In genomic region chr17:30253924-30254323, GRCm38 (mm10) we compare ENCODE assay signal across 26 mouse cellular contexts.
DNase-seq lines count a peak whose midpoint lies in the region; ATAC-seq and TF ChIP-seq lines count a peak whose summit lies in the region.
"Had no signal": no experiment of that assay in that cellular context is flagged by ENCODE, and none has a peak within 500 bp of the region (broad histone marks: within the 10 kb centered on the region; RNA-seq: fewer than 3 reads in every experiment).

No protein-coding gene starts in this region.

- no peak overlapping the region for H3K4me3 ChIP-seq in heart, embryonic 10.5 days
- no peak overlapping the region for H3K4me3 ChIP-seq in hindbrain, embryonic 12.5 days
- H3K4me3 ChIP-seq in hindbrain, postnatal 0 days (ENCODE audit: low read length): no peak overlapping the region
- H3K4me3 ChIP-seq in layer of hippocampus, adult 2 months: no peak overlapping the region
- H3K4me3 ChIP-seq: forebrain, embryonic 15.5 days; limb, embryonic 15.5 days; lung, embryonic 15.5 days; megakaryocyte, embryonic 14.5 days had no signal

- no peak overlapping the region for H3K4me2 ChIP-seq in hindbrain, embryonic 12.5 days (replicated peaks)
- H3K4me2 ChIP-seq in hindbrain, postnatal 0 days (ENCODE audit: low read depth, low read length): no peak overlapping the region
- H3K4me2 ChIP-seq: forebrain, embryonic 15.5 days; limb, embryonic 15.5 days; lung, embryonic 15.5 days had no signal

- no peaks in the 10 kb centered on the region for H3K36me3 ChIP-seq in heart, embryonic 10.5 days
- no peaks in the 10 kb centered on the region for H3K36me3 ChIP-seq in hindbrain, embryonic 12.5 days
- H3K36me3 ChIP-seq in hindbrain, postnatal 0 days (ENCODE audit: insufficient read depth, low read length): no peaks in the 10 kb centered on the region
- H3K36me3 ChIP-seq: forebrain, embryonic 15.5 days; limb, embryonic 15.5 days; lung, embryonic 15.5 days had no signal

- H3K27me3 ChIP-seq in heart, embryonic 10.5 days (ENCODE audit: insufficient read depth, poor library complexity, severe bottlenecking): no peaks in the 10 kb centered on the region
- no peaks in the 10 kb centered on the region for H3K27me3 ChIP-seq in hindbrain, embryonic 12.5 days
- H3K27me3 ChIP-seq in hindbrain, postnatal 0 days (ENCODE audit: insufficient read depth, low read length): no peaks in the 10 kb centered on the region
- H3K27me3 ChIP-seq: forebrain, embryonic 15.5 days; limb, embryonic 15.5 days; lung, embryonic 15.5 days; megakaryocyte, embryonic 14.5 days had no signal

- no peak for DNase-seq in heart, embryonic 10.5 days (ENCODE audit: low spot score)
- DNase-seq in heart, postnatal 14 days: no peak
- no peak for DNase-seq in hindbrain, postnatal 0 days (ENCODE audit: low spot score)
- no peak for DNase-seq in layer of hippocampus, adult 2 months (ENCODE audit: low spot score in 2 of 2)
- DNase-seq in layer of hippocampus, postnatal 36 days: no peak
- peak; percentile 49 for DNase-seq in retina, embryonic 14.5 days (ENCODE audit: low spot score)
- no peak for DNase-seq in retina, postnatal 1 day
- DNase-seq: adrenal gland, postnatal 10 days; cerebellum, adult 2 months; cerebellum, postnatal 25 days; gastrocnemius, postnatal 10 days; heart, adult 11 months; heart, postnatal 36 days; kidney, adult 11 months; left cerebral cortex, postnatal 4 days; lung, postnatal 36 days; right cerebral cortex, postnatal 14 days; thymus, adult 2 months; thymus, postnatal 4 days had no signal

- peaks cover 66% of the 10 kb centered on the region for H3K4me1 ChIP-seq in heart, embryonic 10.5 days
- peaks cover 49% of the 10 kb centered on the region for H3K4me1 ChIP-seq in hindbrain, embryonic 12.5 days
- H3K4me1 ChIP-seq in hindbrain, postnatal 0 days (ENCODE audit: insufficient read depth, low read length): peaks cover 12% of the 10 kb centered on the region; the same call in 1 of the 2 replicates
- H3K4me1 ChIP-seq: lung, embryonic 15.5 days; megakaryocyte, embryonic 14.5 days had no signal

- intact Hi-C loops in heart, postnatal 14 days (cut with DNase I): loop anchor here (10.0 kb wide), 1 partner anchor 279 kb away; the partner anchor contains the start of gene Mdga1

- TF ChIP-seq CTCF in hindbrain, postnatal 0 days (IDR thresholded peaks at IDR 0.05; ENCODE audit: low read depth): no peak
- TF ChIP-seq CTCF in layer of hippocampus, adult 2 months (conservative IDR thresholded peaks at IDR 0.05): no peak

- no peak overlapping the region for H3K9ac ChIP-seq in hindbrain, embryonic 12.5 days
- H3K9ac ChIP-seq in hindbrain, postnatal 0 days (replicated peaks; ENCODE audit: low read length): no peak overlapping the region
- H3K9ac ChIP-seq: forebrain, embryonic 15.5 days; limb, embryonic 15.5 days; liver, embryonic 14.5 days; lung, embryonic 15.5 days had no signal

- WGBS in heart, embryonic 10.5 days: 61% methylated on average over 7 of the region's 7 CpGs
- WGBS in hindbrain, embryonic 12.5 days: 36% methylated on average over 7 of the region's 7 CpGs
- WGBS in hindbrain, postnatal 0 days: 47% methylated on average over 7 of the region's 7 CpGs

- ATAC-seq in hindbrain, embryonic 12.5 days (ENCODE audit: low FRiP score): no peak
- no peak for ATAC-seq in hindbrain, postnatal 0 days
- ATAC-seq: forebrain, embryonic 15.5 days had no signal

- no peaks in the 10 kb centered on the region for H3K9me3 ChIP-seq in heart, embryonic 10.5 days
- H3K9me3 ChIP-seq in hindbrain, embryonic 12.5 days (replicated peaks): no peaks in the 10 kb centered on the region
- H3K9me3 ChIP-seq in hindbrain, postnatal 0 days (ENCODE audit: low read length): no peaks in the 10 kb centered on the region
- H3K9me3 ChIP-seq: forebrain, embryonic 15.5 days; limb, embryonic 15.5 days; lung, embryonic 15.5 days; megakaryocyte, embryonic 14.5 days had no signal

- H3K27ac ChIP-seq in heart, embryonic 10.5 days: peak overlapping the region; percentile 67
- H3K27ac ChIP-seq in hindbrain, embryonic 12.5 days: peak overlapping the region; percentile 52; the same call in 1 of the 2 replicates
- no peak overlapping the region for H3K27ac ChIP-seq in hindbrain, postnatal 0 days
- peak overlapping the region; percentile 46; the same call in 1 of the 2 replicates for H3K27ac ChIP-seq in layer of hippocampus, adult 2 months
- H3K27ac ChIP-seq: forebrain, embryonic 15.5 days; limb, embryonic 15.5 days; liver, embryonic 14.5 days; lung, embryonic 15.5 days; stomach, postnatal 0 days had no signal
